Comparison of ENCODE assay signal across 14 mouse cellular contexts in the genomic region with DNA sequence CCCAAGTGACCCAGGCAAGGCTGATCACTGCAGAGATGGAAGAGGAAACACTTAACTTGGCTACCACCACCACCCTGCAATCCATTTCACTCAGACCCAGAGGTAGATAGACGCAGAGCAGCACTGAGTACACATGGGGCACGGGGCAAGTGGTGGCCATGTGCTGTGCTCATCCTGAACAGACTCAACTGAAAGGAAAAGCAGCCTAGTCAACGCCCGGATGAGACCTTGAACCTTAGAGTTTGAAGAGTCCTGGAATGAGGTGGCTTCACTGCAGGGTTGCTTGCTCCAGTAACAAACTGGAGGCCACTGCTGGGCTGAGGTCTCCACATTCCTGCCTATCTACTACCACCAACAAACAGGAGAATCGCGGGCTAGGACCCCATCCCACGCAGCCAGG. TPM values are rescaled to one million over a fixed set of nuclear protein-coding genes. Genes with fewer than 3 reads are reported as not detected.
A peak's percentile ranks its signal among the peaks of the same experiment; 100 is the strongest.
DNase-seq lines count a peak whose midpoint lies in the region; ATAC-seq lines count a peak whose summit lies in the region.
"Had no signal": no experiment of that assay in that cellular context is flagged by ENCODE, and none has a peak within 500 bp of the region (broad histone marks: within the 10 kb centered on the region; RNA-seq: fewer than 3 reads in every experiment).

No protein-coding gene starts in this region.

- no peak for ATAC-seq in heart, embryonic 15.5 days (replicated peaks; ENCODE audit: insufficient number of reproducible peaks, insufficient read depth, low FRiP score, low read depth)
- no peak for ATAC-seq in lung, embryonic 15.5 days (ENCODE audit: borderline replicate concordance, extremely low read depth, low FRiP score, low TSS enrichment)
- ATAC-seq in intestine, embryonic 16.5 days = peak; percentile 38
- ATAC-seq in liver, embryonic 16.5 days (ENCODE audit: low read depth) = peak; percentile 59

- peaks cover 82% of the 10 kb centered on the region for H3K4me1 ChIP-seq in heart, embryonic 15.5 days (replicated peaks)
- peaks cover 81% of the 10 kb centered on the region for H3K4me1 ChIP-seq in lung, embryonic 15.5 days
- H3K4me1 ChIP-seq in intestine, embryonic 16.5 days (ENCODE audit: control insufficient read depth, insufficient read depth, low read length) = peaks cover 74% of the 10 kb centered on the region
- peaks cover 42% of the 10 kb centered on the region for H3K4me1 ChIP-seq in liver, embryonic 16.5 days (ENCODE audit: control insufficient read depth, low read depth, low read length)

- intact Hi-C loops in heart, postnatal 25 days (cut with DNase I) = no loop called here

- no peaks in the 10 kb centered on the region for H3K36me3 ChIP-seq in heart, embryonic 15.5 days
- H3K36me3 ChIP-seq in lung, embryonic 15.5 days = no peaks in the 10 kb centered on the region
- H3K36me3 ChIP-seq in intestine, embryonic 16.5 days (ENCODE audit: control insufficient read depth, insufficient read depth, low read length) = no peaks in the 10 kb centered on the region
- H3K36me3 ChIP-seq in liver, embryonic 16.5 days (ENCODE audit: control insufficient read depth, insufficient read depth) = no peaks in the 10 kb centered on the region
- H3K36me3 ChIP-seq: hindbrain, embryonic 12.5 days had no signal

- 74% methylated on average over 7 of the region's 7 CpGs for WGBS in heart, embryonic 15.5 days
- 84% methylated on average over 7 of the region's 7 CpGs for WGBS in lung, embryonic 15.5 days
- WGBS in intestine, embryonic 16.5 days = 76% methylated on average over 7 of the region's 7 CpGs
- 69% methylated on average over 7 of the region's 7 CpGs for WGBS in liver, embryonic 16.5 days (ENCODE audit: insufficient replicate concordance)

- no peak overlapping the region for H3K4me2 ChIP-seq in heart, embryonic 15.5 days
- H3K4me2 ChIP-seq in lung, embryonic 15.5 days = no peak overlapping the region
- no peak overlapping the region for H3K4me2 ChIP-seq in intestine, embryonic 16.5 days (ENCODE audit: low read depth, low read length)
- no peak overlapping the region for H3K4me2 ChIP-seq in liver, embryonic 16.5 days (ENCODE audit: low read depth, low read length)
- H3K4me2 ChIP-seq: hindbrain, embryonic 12.5 days had no signal

- peak overlapping the region; percentile 47 for H3K27ac ChIP-seq in heart, embryonic 15.5 days
- peak overlapping the region; percentile 46; the same call in 1 of the 2 replicates for H3K27ac ChIP-seq in lung, embryonic 15.5 days
- peak overlapping the region; percentile 6; the same call in 1 of the 2 replicates for H3K27ac ChIP-seq in intestine, embryonic 16.5 days (ENCODE audit: low read length)
- peak overlapping the region; percentile 42 for H3K27ac ChIP-seq in liver, embryonic 16.5 days (ENCODE audit: low read length)
- H3K27ac ChIP-seq: hindbrain, embryonic 12.5 days had no signal

- no peak overlapping the region for H3K4me3 ChIP-seq in heart, embryonic 15.5 days
- H3K4me3 ChIP-seq in lung, embryonic 15.5 days = no peak overlapping the region
- H3K4me3 ChIP-seq in intestine, embryonic 16.5 days (ENCODE audit: low read length) = no peak overlapping the region
- H3K4me3 ChIP-seq in liver, embryonic 16.5 days (ENCODE audit: low read depth, low read length) = no peak overlapping the region
- H3K4me3 ChIP-seq: hindbrain, embryonic 12.5 days; myocyte had no signal

- no peaks in the 10 kb centered on the region for H3K9me3 ChIP-seq in heart, embryonic 15.5 days (replicated peaks)
- no peaks in the 10 kb centered on the region for H3K9me3 ChIP-seq in lung, embryonic 15.5 days
- no peaks in the 10 kb centered on the region for H3K9me3 ChIP-seq in intestine, embryonic 16.5 days (ENCODE audit: control insufficient read depth, low read length)
- no peaks in the 10 kb centered on the region for H3K9me3 ChIP-seq in liver, embryonic 16.5 days (replicated peaks; ENCODE audit: control insufficient read depth, low read length)
- H3K9me3 ChIP-seq: hindbrain, embryonic 12.5 days had no signal

- no peak overlapping the region for H3K9ac ChIP-seq in heart, embryonic 15.5 days
- H3K9ac ChIP-seq in lung, embryonic 15.5 days = no peak overlapping the region
- no peak overlapping the region for H3K9ac ChIP-seq in intestine, embryonic 16.5 days (ENCODE audit: low read depth, low read length)
- H3K9ac ChIP-seq in liver, embryonic 16.5 days (ENCODE audit: low read depth, low read length) = no peak overlapping the region
- H3K9ac ChIP-seq: hindbrain, embryonic 12.5 days had no signal

- H3K27me3 ChIP-seq in heart, embryonic 15.5 days = no peaks in the 10 kb centered on the region
- no peaks in the 10 kb centered on the region for H3K27me3 ChIP-seq in lung, embryonic 15.5 days
- H3K27me3 ChIP-seq in intestine, embryonic 16.5 days (replicated peaks; ENCODE audit: control insufficient read depth, insufficient read depth, low read length) = no peaks in the 10 kb centered on the region
- no peaks in the 10 kb centered on the region for H3K27me3 ChIP-seq in liver, embryonic 16.5 days (ENCODE audit: control insufficient read depth, insufficient read depth, low read depth, low read length)
- H3K27me3 ChIP-seq: hindbrain, embryonic 12.5 days had no signal

- DNase-seq in heart, postnatal 25 days (ENCODE audit: low spot score) = no peak
- DNase-seq in lung, postnatal 14 days = no peak
- no peak for DNase-seq in gastrocnemius, postnatal 10 days
- DNase-seq in cerebellum, postnatal 10 days = no peak
- DNase-seq: adrenal gland, postnatal 14 days; cerebellum, adult 11-12 months; kidney, postnatal 4 days; right cerebral cortex, postnatal 4 days had no signal

RNA-seq across cellular contexts. Expression of a gene that starts 20.6 kb away (rescaled TPM):
- 11.0 and 13.6 TPM in 2 replicates for polyA plus RNA-seq in heart, embryonic 15.5 days (2015; fragmentation: Nextera tagmentation; extraction: Ambion mirVana)
- 10 to 100 TPM; 55.0 to 63.9 TPM for total RNA-seq in heart, postnatal 25 days (2021)
- 16.1 and 16.9 TPM in 2 replicates for polyA plus RNA-seq in lung, embryonic 15.5 days (2015; fragmentation: Nextera tagmentation; extraction: Ambion mirVana)
- polyA plus RNA-seq in intestine, embryonic 16.5 days (2015; fragmentation: Nextera tagmentation; extraction: Ambion mirVana) = 11.4 and 11.7 TPM in 2 replicates
- polyA plus RNA-seq in liver, embryonic 16.5 days (2015; fragmentation: Nextera tagmentation; extraction: Ambion mirVana) = 2.4 and 2.5 TPM in 2 replicates
- 10 to 100 TPM; 68.1 to 79.6 TPM for total RNA-seq in gastrocnemius, postnatal 10 days (2021)

RNA-seq across cellular contexts. Expression of a gene that starts 47.8 kb away (rescaled TPM):
- 64.7 and 67.7 TPM in 2 replicates for polyA plus RNA-seq in heart, embryonic 15.5 days (2015; fragmentation: Nextera tagmentation; extraction: Ambion mirVana)
- total RNA-seq in heart, postnatal 25 days (2021) = 10 to 100 TPM; 13.5 to 15.5 TPM
- polyA plus RNA-seq in lung, embryonic 15.5 days (2015; fragmentation: Nextera tagmentation; extraction: Ambion mirVana) = 83.4 and 83.5 TPM in 2 replicates
- 60.3 and 70.4 TPM in 2 replicates for polyA plus RNA-seq in intestine, embryonic 16.5 days (2015; fragmentation: Nextera tagmentation; extraction: Ambion mirVana)
- polyA plus RNA-seq in liver, embryonic 16.5 days (2015; fragmentation: Nextera tagmentation; extraction: Ambion mirVana) = 17.1 and 18.6 TPM in 2 replicates
- 10 to 100 TPM; 18.9 to 26.4 TPM for total RNA-seq in gastrocnemius, postnatal 10 days (2021)

Comparison
In these comparisons a context has a peak if more than half of its experiments do, and no peak if none do; other contexts are left out.
1. ATAC-seq: peak in intestine, embryonic 16.5 days (single experiment) and liver, embryonic 16.5 days (single experiment); none in heart, embryonic 15.5 days (single experiment) and lung, embryonic 15.5 days (single experiment).
2. Peak in every context shown above with its lines, with median percentiles within 50 percentile points of each other: H3K27ac ChIP-seq.